Mouse (Mus musculus) gastrocnemius, postnatal 14 days (tissue): ENCODE measurements around the gene Mecom. TPM values are rescaled to one million over a fixed set of nuclear protein-coding genes. Genes with fewer than 3 reads are reported as not detected.

Experiments used
- DNase-seq: peaks from one replicate; pipeline ENCODE4 v3.0.0; 2021; ENCODE audit warnings: mixed read lengths
- intact Hi-C: fragments of 180-260 bp; cut with DNase I; formaldehyde crosslinking; loops from one replicate; pipeline ENCODE4 v1.15.1; 2025; ENCODE audit warnings: low total_unique reads
- total RNA-seq, 2 experiments: library from RNA; stranded (reverse); gene quantifications; 2 replicates each; pipeline ENCODE4 v1.2.3; 2021

Mecom gene
- total RNA-seq, 2 experiments from 2014 or later: 9.8 to 12.2 TPM

GRCm38 (mm10) chr3:30140349-30140748, 407.5 kb downstream of the Mecom start:
- no peak for DNase-seq
- intact Hi-C loops: no loop called here

GRCm38 (mm10) chr3:30139678-30140077, 408.1 kb downstream of the Mecom start:
- intact Hi-C loops: no loop called here
- DNase-seq: no peak

DNA sequence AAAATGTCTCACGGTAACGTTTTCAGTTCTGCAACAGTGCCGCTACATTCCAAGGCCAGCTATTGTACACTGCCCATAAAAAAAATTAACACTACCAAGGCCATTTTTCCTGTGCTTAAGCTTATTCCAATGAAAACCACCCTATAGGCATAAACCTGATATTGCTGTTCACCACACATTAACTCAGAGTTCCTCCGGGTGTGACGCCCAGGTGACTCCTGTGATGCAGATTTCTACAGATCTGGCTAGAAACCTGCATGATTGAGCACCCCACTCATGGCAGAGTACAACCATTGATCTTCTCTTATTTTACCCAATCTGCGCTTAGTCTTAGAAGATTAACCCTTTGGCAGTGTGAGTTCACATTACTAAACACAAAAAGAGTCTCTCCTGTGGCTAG, 409.2 kb downstream of the Mecom start:
- no peak for DNase-seq
- intact Hi-C loops: no loop called here

DNA sequence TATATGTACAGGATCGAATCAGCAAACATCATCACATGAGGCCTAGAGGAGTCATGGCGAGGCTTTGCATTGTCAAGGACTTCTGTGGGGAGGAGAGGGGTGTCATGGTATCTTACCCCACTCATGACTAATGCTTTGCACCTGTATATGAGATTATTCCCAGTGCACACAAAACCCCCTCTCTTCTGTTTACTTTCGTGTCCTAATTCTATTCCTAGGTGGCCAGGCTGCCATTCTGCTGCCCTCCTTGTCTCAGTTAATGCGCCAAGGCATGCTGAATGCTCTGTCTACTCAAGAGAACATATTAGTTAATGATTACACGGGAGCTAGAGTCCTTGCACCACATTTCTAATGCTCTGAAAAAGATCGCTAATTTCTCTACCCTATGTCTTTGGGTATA, 412.0 kb downstream of the Mecom start:
- intact Hi-C loops: no loop called here
- DNase-seq: no peak

DNA sequence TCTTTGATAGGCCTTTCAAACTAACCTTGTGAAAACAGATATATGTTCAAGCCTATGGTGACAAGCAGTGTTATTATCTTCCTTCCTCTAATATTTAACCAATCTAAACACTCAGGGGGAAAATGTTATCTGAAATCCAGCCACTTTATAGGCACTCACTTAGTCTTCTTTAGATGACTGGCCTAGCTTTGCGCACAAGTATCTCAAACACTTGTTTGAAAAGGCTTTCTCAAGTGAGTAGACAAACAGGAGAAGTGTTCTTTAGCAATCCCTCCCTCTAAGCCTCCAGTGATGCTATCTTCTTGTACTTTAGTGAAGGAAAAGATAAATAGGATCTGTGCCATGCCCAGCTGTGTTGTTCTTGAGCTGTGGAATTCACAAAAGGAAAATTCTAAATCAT, 412.7 kb downstream of the Mecom start:
- no peak for DNase-seq
- intact Hi-C loops: no loop called here

DNA sequence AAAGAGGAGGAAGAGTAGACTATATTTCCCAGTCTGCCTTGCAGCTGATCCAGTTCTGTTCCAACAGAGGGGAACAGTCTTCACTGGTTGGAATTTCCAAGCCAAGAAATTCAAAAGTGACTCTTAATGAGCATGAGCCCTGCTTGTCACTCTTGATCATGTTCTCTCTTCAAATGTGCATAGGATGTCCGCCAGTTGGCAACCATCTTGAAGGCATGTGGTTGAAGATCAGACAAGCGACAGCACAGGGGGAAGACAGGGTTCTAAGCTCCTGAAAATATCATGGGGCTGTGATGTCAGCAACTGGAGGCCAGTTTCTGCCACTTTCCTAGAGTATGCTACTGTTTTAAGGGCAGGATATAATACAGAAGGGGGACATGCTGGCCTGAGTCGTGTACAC, 414.8 kb downstream of the Mecom start:
- no peak for DNase-seq
- intact Hi-C loops: no loop called here

DNA sequence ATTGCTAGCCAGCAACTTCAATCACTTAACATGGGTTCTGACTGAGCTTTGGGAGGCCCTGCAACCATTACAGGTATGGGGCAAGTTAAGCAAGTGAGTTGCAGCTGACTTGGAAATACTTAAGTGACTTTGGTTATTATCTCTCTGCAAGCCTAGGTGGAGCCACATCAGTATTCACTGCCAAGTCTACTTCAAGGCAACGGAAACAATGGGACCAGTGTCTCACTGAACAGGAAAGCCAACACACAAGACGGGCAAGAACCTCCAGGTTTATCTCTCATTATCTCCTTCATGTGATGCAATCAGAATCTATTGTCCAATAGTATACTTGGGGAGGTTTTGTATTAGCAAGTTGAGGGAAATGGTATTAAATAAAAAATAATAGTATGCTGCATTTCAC, 415.4 kb downstream of the Mecom start:
- DNase-seq: no peak
- intact Hi-C loops: no loop called here

DNA sequence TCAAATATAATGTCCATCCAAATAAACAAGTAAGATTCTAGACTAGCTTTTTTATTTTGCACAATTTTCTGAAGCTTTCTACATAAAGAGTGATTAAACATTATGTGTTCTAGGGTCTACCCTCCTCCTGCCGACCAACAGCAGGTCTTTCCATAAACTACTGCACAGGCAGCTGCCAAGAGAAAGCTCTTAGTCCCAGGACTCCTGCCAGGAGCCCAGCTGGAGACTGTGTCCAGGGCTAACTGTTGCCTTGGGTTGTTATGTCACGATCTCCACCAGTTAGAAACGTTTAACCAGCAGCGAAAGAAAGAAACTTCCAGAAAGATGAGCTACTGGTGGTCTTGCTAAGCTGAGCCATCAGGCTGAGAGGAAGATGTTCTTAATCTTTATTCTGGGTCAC, 417.3 kb downstream of the Mecom start:
- intact Hi-C loops: no loop called here
- peak; percentile 74 for DNase-seq

GRCm38 (mm10) chr3:30122618-30123017, 425.2 kb downstream of the Mecom start:
- DNase-seq: no peak
- intact Hi-C loops: no loop called here

DNA sequence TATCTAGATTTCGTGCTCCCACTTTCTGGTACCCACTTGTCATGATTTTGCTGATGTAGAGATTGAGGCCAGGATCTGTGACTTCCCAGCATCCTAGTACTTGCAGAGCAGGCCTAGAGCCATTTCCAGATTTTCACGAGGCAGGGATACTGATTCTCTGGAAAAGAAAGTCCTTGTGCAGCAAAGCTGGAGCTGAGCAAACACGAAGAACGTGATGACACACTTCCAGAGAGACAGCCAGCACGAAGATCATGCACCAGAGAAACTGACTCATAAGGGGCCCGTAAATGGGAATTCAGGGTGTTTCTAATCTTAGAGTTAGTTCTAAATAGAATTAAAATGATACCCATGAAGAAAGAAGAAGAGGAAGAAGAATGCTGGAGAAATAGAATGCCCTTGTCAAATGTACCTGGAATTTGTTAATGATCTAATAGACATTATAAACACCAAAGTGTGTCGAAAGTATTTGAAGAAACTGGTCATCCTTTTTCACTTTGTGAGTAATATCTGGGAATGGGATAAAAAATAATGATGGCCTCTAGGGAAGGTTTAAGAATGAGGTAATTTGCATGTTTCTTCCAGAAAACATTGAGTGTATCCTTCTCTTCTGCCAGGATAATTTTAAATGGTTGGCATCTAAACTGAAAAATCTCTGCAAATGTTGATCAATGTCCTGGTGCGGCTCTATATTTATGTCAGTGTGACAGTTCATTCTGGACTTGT, 426.9 kb downstream of the Mecom start:
- DNase-seq: peak; percentile 14
- intact Hi-C loops: no loop called here

DNA sequence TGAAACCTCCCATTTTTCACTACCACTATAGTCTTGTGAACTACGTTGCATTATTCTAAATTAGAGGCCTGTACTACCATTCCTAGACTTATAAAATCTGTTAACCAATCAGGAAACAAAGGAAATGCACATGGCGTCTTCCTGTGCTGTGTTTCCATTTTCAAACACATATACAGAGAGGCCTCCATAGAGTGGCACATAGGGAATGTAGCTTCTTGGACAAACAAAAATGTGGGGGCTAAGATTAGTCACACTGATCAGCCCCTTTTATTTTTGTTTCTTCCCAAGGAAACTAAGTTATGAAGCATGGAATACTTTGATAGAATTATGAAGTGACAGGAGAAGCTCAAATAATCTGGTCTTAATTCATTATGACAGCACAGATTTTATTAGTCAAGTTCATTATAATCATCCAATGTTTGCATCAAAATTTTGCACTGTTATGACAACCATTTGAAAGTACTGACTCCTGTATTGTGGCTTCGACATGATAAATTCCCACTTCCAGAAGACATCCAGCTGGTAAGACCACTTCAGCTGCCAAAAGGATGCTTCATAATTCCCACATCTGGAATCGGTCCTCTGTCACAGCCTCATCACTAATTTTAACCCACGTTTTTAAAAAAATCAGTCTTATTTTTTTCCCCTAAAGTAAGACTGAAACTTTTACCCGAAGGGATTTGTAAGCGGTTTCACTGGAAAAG, 429.1 kb downstream of the Mecom start:
- intact Hi-C loops: no loop called here
- DNase-seq: no peak

DNA sequence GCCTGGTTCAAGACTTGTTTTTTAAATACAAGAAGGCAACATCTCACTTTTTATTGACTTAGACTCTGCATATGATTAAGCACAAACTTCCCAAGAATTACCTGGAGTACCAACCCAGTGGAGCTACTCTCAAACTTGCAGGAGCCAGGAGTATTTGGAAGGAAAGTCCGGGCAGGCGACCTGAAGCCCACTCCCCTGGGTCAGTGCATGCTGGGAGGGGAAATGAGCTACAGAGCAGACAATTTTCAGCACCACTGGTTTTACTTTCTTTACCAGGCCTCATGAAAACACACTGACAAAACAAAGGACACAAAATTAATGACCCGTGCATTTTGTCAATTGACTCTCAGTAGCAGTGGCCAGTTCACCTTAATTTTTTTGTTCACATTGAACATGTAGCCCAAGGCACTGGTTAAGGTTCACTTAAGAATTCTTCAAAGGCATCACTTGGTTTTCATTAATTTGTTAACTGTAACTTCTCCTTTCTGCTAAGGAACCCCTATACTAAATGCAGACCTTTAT, 434.5 kb downstream of the Mecom start:
- DNase-seq: no peak
- intact Hi-C loops: no loop called here

DNA sequence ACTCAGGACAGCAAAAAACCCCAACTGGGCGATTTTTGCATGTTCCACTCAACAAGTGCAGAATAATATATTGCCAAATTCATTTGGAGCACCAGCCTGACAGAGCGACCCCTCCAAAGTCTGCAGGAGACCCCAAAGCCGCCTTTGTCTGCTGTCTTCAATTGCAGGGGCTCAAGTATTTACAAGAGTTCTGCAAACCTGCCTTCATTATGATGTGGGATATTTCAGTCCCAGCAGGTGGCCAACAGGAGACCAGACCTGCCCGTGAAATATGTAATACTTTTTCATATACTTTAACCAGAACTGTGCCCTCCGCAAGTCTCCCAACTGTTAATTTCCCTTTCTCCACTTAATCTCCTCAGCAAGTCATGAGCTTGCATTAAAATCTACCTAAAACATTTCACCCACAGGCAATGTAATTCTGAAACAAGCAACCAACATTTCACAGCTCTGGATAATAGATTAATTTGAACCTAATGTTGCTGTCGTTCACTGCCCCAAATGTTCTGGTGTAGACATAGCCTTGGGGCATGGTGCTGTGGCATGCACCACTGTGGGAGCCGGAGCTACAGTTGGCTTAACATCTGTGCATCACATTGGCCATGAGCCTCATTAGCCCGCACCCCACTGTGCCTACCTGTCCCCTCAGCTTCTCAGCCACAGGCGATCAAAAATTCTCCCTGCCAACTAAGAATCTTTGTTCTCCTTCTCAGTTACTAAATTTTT, 439.7 kb downstream of the Mecom start:
- no peak for DNase-seq
- intact Hi-C loops: no loop called here

DNA sequence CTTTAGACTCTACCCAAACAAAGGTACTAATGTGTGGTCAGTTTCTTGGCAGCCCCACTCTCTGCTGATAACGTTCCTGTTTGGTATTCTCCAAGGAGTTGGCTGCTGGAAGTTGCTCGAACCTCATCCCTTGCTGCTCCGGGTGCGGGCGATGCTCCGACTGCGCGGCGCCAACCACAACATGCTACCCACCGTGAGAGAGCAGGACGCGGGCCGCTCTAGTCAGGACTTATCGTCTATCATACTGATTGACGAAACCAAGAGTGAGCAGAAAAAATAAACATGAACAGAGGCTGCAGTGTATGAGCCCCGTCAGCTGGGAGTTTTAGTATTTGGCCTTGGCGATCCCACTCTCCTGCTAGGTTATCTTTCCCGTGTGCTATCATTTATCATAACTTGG, 441.3 kb downstream of the Mecom start:
- DNase-seq: no peak
- intact Hi-C loops: no loop called here

DNA sequence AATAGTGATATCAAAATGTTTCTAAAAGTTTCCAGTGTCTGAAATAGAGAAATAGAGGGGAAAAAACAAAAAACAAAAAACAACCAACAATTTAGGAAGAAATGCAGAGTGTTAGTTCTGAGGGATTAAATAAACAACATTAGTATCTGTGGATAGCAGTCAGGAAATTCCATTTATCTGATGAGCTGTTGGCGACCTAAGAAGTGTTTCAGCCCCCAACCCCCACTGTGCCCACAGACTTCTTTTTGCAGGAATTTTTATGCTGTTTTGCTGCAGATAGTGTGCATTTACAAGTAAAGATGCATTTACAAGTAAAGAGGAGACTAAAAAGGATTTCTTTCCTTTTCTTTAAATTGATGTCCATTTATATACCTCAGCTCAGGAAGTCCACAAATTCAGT, 441.9 kb downstream of the Mecom start:
- intact Hi-C loops: no loop called here
- no peak for DNase-seq

GRCm38 (mm10) chr3:30105194-30105823, 442.5 kb downstream of the Mecom start:
- peak; percentile 14 for DNase-seq
- intact Hi-C loops: no loop called here

DNA sequence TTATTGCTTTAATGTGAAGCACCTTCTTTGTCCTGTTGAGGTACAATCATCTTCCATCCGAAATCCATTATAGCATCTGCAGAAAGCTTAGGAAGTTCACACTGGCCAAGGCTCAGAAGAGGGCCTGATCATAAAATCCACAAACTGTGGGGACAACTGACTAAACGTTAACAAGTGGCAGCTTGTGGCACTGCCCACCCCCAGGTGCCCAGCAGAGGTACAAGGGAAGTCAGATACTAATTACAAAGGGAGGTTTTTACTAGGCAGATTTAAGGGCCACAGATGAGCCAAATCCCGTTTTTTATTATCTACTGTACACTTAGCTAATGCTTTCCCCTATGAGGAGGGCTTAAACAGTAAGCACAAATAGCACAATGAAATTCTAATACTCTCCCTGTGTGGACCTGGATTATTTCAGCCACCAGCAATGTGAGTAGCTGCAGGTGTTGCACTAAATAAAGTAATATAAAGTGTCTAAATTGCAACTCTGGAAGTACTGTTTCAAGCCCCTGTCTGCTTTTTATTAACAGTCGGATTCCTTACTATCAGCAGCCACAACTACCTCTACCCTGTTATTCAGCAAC, 443.2 kb downstream of the Mecom start:
- intact Hi-C loops: no loop called here
- DNase-seq: no peak

DNA sequence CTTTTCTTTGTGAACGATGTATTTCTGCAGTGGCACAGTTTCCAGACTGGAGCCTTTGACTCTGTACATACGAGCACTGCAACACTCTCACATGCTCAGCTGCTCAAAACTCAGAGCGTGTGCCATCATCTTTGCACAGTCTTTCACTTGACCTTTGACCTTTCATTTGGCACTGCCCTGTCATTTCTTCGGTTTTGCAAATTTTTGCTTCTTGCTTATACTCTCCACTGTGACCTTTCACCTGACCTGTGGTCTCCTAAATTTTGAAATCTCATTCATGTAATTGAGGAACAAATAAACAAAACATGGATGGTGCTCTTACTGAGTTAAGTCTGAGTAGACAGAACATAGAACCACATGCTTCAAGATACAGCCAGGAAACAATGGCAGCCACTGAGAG, 446.7 kb downstream of the Mecom start:
- DNase-seq: no peak
- intact Hi-C loops: no loop called here

DNA sequence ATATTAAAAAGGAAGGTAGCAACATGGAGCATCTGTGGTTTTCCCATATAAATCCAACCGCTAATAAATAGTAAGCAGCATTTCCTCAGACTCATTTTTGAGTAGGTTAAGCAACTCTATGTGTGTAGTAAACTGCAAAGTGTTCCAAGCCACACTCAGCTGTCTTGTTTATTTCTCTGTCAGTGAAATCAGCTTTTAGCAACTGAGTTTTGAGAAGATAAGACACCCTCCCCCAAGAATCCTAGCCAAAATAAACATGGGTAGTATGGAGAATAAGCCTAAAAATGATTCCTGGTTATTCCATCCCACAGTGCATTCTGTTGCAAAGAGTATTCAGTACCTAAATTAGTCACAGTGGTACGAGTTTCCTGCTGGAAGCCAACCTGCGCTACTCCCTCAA, 450.1 kb downstream of the Mecom start:
- no peak for DNase-seq
- intact Hi-C loops: no loop called here

DNA sequence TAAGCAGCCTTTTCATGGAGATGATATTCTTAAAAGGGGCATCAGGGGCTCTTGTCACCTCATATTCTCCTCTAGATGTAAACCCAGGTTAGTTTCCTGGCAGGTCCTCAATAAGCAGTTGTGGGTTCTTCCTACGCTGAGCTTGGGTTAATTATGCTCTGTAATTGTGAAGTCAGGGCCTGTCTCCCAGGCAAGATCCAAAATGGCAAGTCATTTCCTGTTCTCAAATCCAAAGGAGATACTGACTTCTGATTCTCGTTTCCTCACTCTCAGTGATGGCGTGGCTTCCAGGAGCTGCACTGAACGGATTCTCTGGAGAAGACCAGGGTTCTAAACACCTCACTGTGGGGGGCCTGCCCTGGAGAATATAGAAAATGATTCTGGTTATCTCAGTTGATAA, 450.7 kb downstream of the Mecom start:
- intact Hi-C loops: no loop called here
- DNase-seq: no peak
